Mouse (Mus musculus) left cerebral cortex, postnatal 14 days (tissue): ENCODE measurements at regions not wholly inside any gene's neighbourhood (a gene's known extent, or its start where the extent isn't known, plus 50 kb on each side); places are given as distances from the start of the nearest gene placed in this dataset.
A peak's percentile ranks its signal among the peaks of the same experiment; 100 is the strongest.

Experiments used
- DNase-seq, 2 experiments: peaks; one replicate each; pipeline ENCODE4 v3.0.0; 2021 to 2022; ENCODE audit warnings: low spot score in 2 of 2, mixed read lengths in 1 of 2
- intact Hi-C: fragments of 180-260 bp; cut with DNase I; formaldehyde crosslinking; loops from one replicate; pipeline ENCODE4 v1.15.1; 2025

DNA sequence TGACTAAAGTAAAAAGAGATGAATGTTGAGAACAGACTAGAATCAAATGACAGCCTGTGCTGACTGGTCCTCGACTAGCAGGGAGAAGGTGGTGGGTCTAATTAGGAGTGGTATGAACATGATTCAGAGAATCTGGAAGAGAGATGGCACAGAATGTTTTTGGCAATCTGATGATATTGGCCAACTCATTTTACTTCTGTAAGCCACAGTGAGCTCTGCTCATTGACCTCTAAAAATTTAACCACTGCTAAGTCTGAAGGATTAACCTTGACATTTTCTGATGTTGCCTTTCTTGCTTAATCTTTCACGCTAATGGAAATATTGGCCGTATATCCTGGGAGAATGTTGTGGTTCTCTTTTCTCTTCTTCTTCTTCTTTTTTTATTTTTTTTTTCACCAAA is 1041.6 kb upstream of the Got2 start:
- intact Hi-C loops: loop anchor here (5.0 kb wide), 1 partner anchor 417 kb away; no protein-coding TSS in a partner anchor

DNA sequence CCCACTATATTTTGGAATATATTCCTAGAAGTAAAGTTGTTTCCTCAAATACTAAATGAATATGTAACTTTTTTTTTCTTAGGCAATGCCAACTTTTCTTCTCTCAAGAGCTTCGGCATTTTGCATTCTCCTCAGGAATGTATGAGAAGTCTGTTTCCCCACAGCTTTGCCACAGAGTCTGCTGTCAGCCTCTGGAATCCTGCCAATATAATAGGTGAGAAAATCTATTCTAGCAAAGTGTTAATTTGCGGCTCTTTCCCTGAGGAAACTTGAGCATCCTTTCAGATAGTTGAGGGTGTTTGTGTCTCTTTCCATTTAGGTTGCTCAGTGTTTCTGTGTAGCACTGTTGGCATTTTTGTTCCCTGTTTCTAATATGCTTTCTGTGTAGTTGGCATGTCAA is 992.6 kb upstream of the Got2 start:
- peak in 1 of 2 experiments; percentile 2 for DNase-seq
- intact Hi-C loops: no loop called here

More for the DNA sequence above, 1041.6 kb upstream of the Got2 start:
- DNase-seq: no peak

DNA sequence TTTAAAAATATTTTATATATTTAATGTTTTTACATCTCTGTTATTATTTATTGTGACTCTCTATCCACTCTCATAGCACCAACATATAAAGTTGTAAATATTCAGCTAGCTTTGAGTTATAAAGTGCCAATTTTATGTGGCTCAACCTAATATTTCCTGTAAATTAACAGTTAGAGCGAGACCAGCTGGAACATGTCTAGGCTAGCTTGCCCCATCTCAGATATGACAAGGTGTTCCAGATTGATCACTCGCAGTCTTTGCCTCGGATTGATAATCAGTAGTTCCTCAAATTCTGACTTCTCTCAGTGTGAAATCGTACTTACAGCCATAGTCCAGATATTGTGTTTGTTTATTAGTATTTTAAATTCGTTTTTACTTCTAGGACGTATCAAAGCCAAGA is 990.4 kb upstream of the Got2 start:
- intact Hi-C loops: no loop called here
- no peak for DNase-seq

DNA sequence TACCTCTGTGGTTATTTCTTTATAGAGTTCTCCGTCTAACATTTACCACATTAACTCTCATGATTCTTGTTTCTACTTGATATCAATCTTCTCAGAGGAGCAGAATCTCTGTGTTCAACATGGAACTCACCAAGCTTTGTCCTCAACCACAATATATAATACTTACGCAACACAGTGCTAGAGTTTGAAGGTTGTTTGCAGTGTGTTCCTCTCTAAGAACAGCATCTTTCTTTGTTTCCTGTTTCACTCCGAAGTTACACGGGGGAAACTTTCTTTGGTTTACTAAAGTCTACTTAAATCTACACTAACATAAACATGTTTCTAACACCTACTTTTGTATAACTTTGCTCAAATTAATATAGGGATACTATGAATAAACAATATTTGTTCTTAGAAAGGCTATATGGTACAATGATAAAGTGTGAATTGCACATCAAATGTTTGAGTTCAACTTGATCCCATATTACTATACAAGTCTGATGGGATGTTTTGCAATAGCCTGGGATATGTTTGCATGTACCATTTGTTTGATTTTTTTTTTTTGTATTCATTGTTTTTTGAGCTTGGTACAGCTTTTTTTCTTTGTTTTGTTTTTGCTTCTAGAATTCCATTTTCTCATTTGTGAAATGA is 985.2 kb upstream of the Got2 start:
- intact Hi-C loops: no loop called here
- no peak for DNase-seq

DNA sequence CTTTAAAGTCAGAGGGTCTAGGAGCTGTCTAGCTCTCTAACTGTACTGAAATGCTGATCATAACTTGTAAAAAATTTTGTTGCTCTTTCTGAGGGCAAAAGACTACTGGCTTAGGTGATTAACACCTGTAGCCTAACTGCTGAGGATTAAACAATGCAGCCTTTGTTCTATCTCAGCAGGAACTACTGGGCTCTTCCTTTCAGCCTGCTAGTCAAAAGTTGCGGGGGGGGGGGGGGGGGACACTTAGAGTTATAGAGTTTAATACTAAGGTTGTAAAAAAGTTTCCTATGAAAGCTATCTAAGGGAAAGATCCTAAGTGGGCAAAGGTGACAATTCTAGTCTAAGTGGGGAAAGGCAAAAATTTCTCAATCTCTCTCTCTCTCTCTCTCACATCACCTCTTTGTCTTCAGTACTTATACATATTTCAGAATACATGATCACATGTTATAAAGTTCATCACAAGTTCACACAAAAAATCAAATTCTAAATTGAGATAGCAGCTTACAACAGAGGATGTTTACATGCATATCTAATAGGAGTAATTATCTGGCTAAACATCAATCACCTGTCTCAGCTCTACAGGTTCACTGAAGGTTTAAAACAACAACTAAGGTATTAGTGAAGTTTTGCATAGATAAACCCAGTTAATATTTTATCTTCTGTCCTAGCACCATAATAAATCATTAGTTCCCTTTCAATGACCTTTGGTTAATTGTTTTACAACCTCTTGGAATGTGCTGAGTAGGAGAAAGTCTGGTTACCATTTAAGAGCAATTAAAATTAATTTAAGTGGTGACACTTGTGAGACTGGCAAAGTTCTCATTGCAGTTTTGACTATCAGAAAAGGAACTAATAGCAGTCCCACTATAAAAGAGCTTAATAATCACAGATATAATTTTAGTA is 980.1 kb upstream of the Got2 start:
- intact Hi-C loops: no loop called here
- no peak for DNase-seq

DNA sequence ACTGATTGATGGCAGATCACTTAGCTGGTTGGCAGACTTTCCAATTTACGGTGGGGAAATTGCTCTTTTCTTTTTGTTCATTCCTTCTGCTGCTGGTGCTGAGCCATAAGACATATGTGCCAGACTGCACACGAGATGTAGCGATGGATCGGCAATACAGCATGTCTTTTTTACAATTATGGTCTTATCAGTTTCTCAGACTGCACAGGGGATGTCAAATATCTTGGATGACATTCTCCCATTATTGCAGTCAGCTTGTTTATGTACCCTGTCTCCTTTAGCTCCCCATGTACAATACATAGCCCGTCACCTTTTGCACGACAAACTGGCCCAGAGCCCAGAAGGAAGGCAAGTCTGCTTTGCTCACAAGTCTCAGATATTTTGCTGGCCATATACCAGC is 976.3 kb upstream of the Got2 start:
- intact Hi-C loops: no loop called here
- peak in 1 of 2 experiments; percentile 1 for DNase-seq

DNA sequence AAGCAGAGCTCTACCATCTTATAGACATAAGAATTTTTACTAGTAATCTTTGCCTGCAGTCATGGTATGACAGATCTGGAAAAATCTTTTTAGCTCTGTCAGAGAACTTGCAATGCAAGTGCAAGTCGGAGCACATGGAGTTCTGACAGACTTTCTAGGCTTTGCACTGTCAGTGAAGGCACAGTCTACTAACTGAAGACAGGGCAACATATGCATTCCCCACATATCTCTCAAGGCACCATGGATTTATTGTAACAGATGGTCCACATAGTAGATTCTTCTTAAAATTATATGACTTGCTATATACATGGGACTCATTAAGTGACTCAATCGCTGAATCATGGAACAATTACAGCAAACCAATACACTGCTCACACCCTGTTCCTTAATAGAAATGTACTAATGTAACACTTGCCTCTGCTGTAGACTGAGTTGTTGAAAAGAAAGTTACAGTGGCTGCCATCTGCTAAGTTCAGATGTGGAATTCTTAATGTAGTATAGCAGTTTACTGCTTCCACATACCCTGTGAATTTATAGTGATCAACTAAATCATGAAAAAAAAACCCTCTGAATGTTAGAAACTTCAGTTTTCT is 972.6 kb upstream of the Got2 start:
- intact Hi-C loops: no loop called here

DNA sequence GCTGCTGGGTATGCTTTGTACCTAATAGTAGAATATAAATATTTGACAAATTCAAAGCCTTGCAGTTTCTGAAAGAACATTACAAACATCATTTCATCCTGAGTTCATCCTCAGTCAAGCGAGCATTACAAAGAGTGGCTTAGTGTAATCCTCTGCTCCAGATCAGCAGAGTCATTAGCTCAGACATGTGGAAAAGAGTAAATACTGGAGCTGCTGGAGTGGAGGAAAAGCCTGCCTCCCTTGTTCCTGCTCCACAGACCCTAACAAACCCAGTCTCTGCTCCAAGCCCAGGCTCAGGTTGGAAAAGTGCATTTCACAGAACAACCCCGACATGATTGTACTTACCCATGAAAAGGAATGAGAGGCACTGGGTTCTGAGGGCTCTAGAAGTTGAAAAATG is 955.2 kb upstream of the Got2 start:
- intact Hi-C loops: no loop called here
- DNase-seq: no peak

More for the DNA sequence above, 972.6 kb upstream of the Got2 start:
- DNase-seq: peak in 1 of 2 experiments; percentile 9

DNA sequence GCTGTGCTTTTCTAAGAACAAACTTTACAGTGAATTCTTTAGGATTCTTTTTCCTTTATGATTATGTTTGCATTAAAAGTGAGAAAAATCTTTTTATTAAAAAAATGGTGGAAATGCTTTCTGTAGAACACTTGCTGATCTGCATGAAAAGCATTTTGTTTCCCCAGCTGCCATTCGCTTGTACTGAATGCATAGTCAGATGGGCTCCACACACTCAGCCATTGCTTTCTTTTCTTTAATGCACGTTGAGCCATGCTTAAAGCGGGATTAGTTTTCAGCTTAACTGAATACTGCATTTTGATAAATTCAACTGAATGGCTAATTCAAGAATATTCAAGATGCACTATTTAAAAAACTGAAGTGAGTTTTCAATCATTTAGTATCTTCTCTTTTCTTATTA is 947.2 kb upstream of the Got2 start:
- intact Hi-C loops: no loop called here
- DNase-seq: no peak

DNA sequence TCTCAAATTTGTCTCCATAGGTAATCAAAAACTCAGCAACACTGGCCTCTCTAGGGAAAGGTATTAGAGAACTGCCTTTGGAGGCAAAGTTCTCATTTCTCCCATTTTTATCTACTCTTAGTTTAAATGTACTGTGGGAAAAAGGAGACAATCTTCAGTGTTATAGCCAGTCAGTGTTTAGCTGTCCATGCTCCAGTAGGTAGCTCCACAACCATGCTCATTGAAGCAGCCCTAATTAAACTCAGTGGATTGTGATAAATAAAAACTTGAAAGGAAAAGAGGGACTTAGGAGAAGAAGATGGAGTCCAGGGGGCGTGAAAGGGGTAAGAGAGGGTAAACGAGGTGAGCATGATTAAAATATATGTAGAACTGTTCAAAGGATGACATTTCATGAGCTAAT is 946.3 kb upstream of the Got2 start:
- intact Hi-C loops: no loop called here
- DNase-seq: no peak

DNA sequence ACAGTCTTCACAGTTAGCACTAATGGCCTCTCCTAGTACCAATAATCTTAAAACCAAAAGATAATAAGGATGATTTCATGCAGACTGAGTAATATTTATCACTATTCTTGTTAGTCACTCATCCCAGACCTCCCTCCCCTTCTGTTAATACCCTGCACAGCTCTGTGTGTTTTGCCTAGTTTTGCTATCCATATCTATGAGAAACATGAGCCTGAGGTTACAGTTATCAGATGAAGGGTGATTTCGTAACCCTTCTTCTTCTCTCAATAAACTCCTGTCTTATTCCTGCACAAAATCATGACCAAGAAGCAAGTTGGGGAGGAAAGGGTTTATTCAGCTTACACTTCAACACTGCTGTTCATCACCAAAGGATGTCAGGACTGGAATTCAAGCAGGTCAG is 940.9 kb upstream of the Got2 start:
- intact Hi-C loops: no loop called here
- no peak for DNase-seq

DNA sequence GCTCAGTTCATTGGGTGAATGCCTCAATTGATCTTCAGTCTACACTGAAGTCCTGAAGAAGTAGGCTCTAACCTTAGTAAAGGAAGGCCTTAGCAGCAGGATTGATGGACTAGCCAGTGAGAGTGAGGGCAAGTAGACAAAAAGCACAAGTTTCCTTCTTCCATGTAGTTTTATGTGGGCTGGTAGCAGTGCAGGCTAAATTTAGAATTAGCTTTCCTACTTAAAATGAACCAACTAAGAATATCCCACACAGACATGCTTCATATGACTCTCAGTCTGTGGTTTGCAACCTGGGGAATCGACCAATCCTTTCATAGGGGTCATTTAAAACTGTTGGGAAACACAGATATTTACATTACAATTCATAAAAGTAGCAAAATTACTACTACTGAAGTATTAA is 922.2 kb upstream of the Got2 start:
- peak in 1 of 2 experiments; percentile 3 for DNase-seq
- intact Hi-C loops: no loop called here
